Mouse (Mus musculus): ENCODE measurements around the gene Masp1.

Gene Masp1

GRCm38 (mm10) chr16:23403008-23403755 lies 117.4 kb downstream of the Masp1 start:
- no peak for TF ChIP-seq GATA4 (IDR thresholded peaks at IDR 0.05; ENCODE audit: insufficient replicate concordance, low read length)

GRCm38 (mm10) chr16:23401959-23402358 lies 118.7 kb downstream of the Masp1 start:
- TF ChIP-seq GATA4 (IDR thresholded peaks at IDR 0.05; ENCODE audit: insufficient replicate concordance, low read length), result no peak

- TF ChIP-seq GATA4 (IDR thresholded peaks at IDR 0.05; ENCODE audit: insufficient replicate concordance, low read length), result no peak
These were observed 119.2 kb downstream of the Masp1 start for GRCm38 (mm10) chr16:23401463-23401862.

Data from liver, adult (tissue).